9 mouse cellular contexts compared by ENCODE assay signal in the genomic region with DNA sequence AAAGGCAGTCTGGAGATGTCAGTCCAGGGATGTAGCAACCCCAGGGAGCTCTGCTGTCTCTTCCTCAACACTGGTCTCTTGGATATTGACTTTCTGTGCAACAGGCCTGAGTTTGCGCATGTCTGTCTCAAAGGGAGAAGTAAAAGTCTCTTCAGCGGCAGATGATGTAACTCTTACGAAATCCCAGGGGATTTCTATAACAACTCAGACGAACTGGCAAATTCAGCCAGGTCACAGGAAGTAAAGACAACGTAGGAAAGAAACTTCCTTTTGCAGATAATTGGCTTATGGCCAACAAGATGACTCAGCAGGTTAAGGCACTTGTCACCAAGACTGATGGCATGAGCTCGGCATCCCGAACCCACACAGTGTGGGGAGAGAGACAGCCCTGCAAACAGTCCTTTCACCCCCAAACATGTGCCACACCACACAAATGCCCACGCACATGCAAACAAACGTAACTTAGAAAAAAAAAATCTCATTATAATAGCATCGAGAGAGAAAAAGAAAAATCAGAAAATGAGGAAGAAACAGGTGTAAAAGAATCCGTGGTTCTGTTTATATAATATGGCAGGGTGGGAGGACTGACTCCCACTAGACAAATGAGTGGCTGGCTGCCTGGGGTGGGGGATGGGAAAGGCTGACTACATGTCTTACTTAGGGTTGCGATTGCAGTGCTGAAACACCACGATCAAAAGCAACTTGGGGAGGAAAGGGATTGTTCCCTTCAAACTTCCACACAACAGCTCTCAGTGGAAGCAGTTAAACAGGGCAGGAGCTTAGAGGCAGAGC. TPM values are rescaled to one million over a fixed set of nuclear protein-coding genes. Genes with fewer than 3 reads are reported as not detected.
DNase-seq lines count a peak whose midpoint lies in the region; TF ChIP-seq lines count a peak whose summit lies in the region.
"Had no signal": no experiment of that assay in that cellular context is flagged by ENCODE, and none has a peak within 500 bp of the region (broad histone marks: within the 10 kb centered on the region; RNA-seq: fewer than 3 reads in every experiment).

No protein-coding gene starts in this region.

- H3K4me3 ChIP-seq in gastrocnemius, adult 2 months: no peak overlapping the region
- H3K4me3 ChIP-seq: hindbrain, embryonic 15.5 days had no signal

- no peak for DNase-seq in gastrocnemius, adult 2 months
- DNase-seq in gastrocnemius, postnatal 14 days: no peak
- DNase-seq in B cell, adult 2 months: peak; percentile 58 to 61
- DNase-seq in c-Kit-positive CD71-positive TER-119-positive erythroid progenitor cells, embryonic 14.5 days (ENCODE audit: low spot score): peak; percentile 62
- peak; percentile 89 for DNase-seq in lung, postnatal 36 days
- no peak for DNase-seq in urinary bladder, postnatal 25 days (ENCODE audit: low spot score)
- DNase-seq in gastrocnemius, postnatal 25 days: no peak
- DNase-seq in left cerebral cortex, adult 11 months (ENCODE audit: low spot score): no peak

- intact Hi-C loops in gastrocnemius, adult 2 months (cut with DNase I): no loop called here
- intact Hi-C loops in gastrocnemius, postnatal 14 days (cut with DNase I; ENCODE audit: low total_unique reads): no loop called here

- peak overlapping the region; percentile 31; the same call in 1 of the 2 replicates for H3K27ac ChIP-seq in gastrocnemius, adult 2 months
- H3K27ac ChIP-seq: hindbrain, embryonic 15.5 days had no signal

- no peak for TF ChIP-seq CTCF in gastrocnemius, adult 2 months (IDR thresholded peaks at IDR 0.05)

RNA-seq across cellular contexts. Expression of gene Slc25a33, which starts 6.7 kb away (rescaled TPM):
- total RNA-seq in gastrocnemius, adult 2 months (2021): 10 to 100 TPM; 11.3 to 11.7 TPM
- total RNA-seq in gastrocnemius, postnatal 14 days (2021): 10 to 100 TPM; 10.5 to 12.0 TPM
- total RNA-seq in gastrocnemius, postnatal 25 days (2021): 10 to 100 TPM; 10.4 TPM

RNA-seq across cellular contexts. Expression of gene Tmem201, which starts 42.9 kb away (rescaled TPM):
- 10 to 100 TPM; 37.2 to 51.0 TPM for total RNA-seq in gastrocnemius, adult 2 months (2021)
- 10 to 100 TPM; 37.3 to 40.4 TPM for total RNA-seq in gastrocnemius, postnatal 14 days (2021)
- 10 to 100 TPM; 36.2 to 38.1 TPM for total RNA-seq in gastrocnemius, postnatal 25 days (2021)

Comparison
In these comparisons a context has a peak if more than half of its experiments do, and no peak if none do; other contexts are left out.
1. DNase-seq: peak in B cell, adult 2 months (2 of 2), c-Kit-positive CD71-positive TER-119-positive erythroid progenitor cells, embryonic 14.5 days (single experiment) and lung, postnatal 36 days (single experiment); none in gastrocnemius, adult 2 months (single experiment), gastrocnemius, postnatal 14 days (single experiment), urinary bladder, postnatal 25 days (single experiment), gastrocnemius, postnatal 25 days (single experiment) and left cerebral cortex, adult 11 months (single experiment).